Mouse (Mus musculus): Measurements from ENCODE around the gene Cbx8. TPM values are rescaled to one million over a fixed set of nuclear protein-coding genes. Genes with fewer than 3 reads are reported as not detected.

The Cbx8 gene
- 10.1 and 12.7 TPM in 2 replicates for polyA plus RNA-seq (2015; fragmentation: Nextera tagmentation; extraction: Ambion mirVana)

DNA sequence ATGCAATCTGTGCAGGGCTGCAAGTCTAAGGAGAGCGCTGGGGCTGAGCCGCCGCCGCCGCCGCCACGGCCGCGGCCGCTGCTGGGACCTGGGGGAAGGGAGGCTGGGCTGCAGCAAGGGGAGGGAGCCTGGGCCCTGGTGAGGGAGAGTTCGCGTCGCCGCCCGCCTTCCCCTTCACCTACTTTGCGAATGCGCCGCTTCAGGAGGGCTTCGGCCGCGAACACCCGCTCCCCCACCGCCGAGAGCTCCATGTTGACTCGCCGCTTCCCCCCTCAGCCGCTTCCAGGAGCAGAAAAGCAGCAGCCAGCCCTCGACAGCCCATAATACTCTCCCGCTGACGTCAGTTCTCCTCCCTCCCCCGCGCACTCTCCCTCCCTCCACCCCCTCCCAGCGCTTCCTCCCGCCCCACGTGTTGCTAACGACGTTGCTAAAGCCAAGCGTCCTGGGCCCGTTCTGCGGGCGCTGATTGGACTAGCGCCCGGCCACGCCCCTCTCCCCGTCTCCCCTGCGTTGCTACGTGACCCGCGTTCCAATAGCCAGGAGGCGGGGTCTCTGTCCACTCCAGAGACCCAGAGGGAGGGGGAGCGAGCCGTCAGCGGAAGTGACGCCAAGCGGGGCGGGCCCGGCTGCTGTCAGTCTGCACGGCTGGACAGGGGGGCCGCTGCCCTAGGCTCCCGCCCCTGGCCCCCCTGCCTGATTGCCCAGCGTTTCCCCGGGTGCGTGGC lies at the start of gene Cbx8:
Gene Cbx8, minus strand, starts transcription at position 370 of the 725 bp plus-strand sequence.

DNA sequence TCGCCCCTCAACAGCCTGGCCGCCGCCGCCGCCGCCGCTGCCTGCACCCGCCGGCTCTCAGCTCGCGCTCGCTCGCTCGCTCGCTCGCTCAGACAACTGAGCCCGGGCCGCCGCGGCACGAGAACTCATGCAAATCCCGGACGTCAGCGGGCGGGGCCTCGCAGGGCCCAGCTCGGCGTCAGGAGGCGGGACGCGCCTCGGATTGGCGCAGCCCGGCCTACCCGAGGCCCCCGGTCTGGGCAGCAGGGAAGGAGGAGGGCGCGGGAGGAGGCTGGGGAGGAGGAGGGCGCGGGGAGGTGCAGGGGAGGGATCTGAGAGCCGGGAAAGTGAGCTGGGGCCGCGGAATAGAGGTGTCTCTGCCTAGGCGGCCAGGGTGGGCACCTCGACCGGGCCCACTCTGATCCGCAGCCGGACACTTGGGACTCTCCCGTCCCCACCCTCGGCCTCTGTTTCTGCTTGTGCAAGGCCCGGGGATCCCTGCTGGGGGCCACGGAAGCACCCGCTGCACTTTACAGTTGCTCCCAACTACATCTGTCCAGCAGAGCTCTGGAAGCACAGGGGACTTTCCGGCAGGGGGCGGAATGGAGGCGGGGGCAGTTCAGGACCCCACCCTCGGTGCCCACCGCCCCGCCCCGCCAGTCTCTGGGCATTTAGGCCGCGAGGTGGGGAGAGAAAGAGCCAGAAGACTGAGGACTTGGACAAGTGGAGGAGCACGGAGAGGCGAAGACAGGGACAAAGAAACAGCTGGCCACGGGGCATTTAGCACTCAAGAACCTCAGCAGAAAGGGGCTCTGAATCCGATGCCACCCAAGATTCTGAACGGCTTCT lies 45.6 kb upstream of the Cbx8 start, which contains the start of gene Cbx4:
Gene Cbx4, minus strand, starts transcription at position 78 of the 828 bp plus-strand sequence.

DNA sequence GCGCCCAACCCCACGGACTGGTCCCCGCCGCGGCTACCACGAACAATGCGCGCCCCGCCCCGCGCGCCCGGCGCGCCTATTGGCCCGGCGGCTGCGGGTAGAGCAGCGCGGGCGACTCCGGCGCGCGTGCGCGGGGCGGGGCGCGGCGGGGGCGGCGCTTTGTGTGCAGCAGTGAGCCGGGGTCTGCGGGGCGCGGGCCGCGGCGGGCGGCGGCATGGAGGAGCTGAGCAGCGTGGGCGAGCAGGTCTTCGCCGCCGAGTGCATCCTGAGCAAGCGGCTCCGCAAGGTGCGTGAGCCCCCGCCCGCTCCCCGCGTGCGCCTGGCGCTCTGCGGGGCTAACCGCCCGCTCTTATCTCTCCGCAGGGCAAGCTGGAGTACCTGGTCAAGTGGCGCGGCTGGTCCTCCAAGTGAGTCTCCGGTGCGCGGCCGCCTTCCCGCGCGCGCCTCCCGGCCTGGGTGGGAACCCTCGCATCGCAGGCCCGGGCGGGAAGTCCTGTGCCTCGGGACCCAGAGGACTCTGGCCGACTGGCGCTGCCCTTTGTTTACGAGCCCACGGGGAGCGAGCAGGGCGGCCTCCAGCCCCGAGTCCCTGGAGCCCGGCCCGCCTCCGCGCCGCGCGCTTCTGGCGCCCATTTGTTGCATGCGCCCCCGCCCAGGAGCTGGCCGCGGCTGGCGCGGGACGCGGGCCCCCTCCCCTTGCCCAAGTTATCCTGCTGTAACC lies 17.7 kb downstream of the Cbx8 start, which contains the start of gene Cbx2:
Gene Cbx2, plus strand, starts transcription at position 68 of the 721 bp plus-strand sequence.

DNA sequence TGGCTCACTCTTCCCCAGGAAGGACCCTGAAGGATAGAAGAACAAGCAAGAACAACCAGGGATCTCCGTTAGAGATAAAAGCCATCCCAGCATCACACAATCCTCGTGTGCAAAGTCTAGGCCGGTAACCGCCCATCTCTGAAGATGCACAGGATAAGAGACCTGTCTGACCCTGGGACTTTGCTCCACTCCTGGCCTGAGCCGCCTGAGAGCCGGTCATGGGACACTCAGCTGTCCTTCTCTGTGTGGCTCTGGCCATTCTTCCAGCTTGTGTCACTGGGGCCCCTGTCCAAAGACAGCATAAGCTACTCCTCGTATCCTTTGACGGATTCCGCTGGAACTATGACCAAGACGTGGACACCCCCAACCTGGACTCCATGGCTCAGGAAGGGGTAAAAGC lies 52.8 kb downstream of the Cbx8 start, which contains the start of gene Enpp7:
Gene Enpp7, plus strand, starts transcription at position 190 of the 400 bp plus-strand sequence.

Other genes with a start within 250 kb of the Cbx8 start
- gene Rbfox3, start 129.4 kb downstream of the Cbx8 start, polyA plus RNA-seq (2015; fragmentation: Nextera tagmentation; extraction: Ambion mirVana) = 1.6 and 2.6 TPM in 2 replicates
- gene Enpp7, start 52.8 kb downstream of the Cbx8 start, polyA plus RNA-seq (2015; fragmentation: Nextera tagmentation; extraction: Ambion mirVana) = not detected in 2 replicates
- 6.5 and 6.6 TPM in 2 replicates for gene Cbx2, start 18.0 kb downstream of the Cbx8 start, polyA plus RNA-seq (2015; fragmentation: Nextera tagmentation; extraction: Ambion mirVana)
- gene Cbx4, start 45.3 kb upstream of the Cbx8 start, polyA plus RNA-seq (2015; fragmentation: Nextera tagmentation; extraction: Ambion mirVana) = 17.7 and 34.4 TPM in 2 replicates
- 5.0 and 8.2 TPM in 2 replicates for gene Tbc1d16, start 187.5 kb upstream of the Cbx8 start, polyA plus RNA-seq (2015; fragmentation: Nextera tagmentation; extraction: Ambion mirVana)
- gene Ccdc40, start 187.6 kb upstream of the Cbx8 start, polyA plus RNA-seq (2015; fragmentation: Nextera tagmentation; extraction: Ambion mirVana) = 4.2 and 7.8 TPM in 2 replicates
- 62.2 and 83.3 TPM in 2 replicates for gene Gaa, start 226.9 kb upstream of the Cbx8 start, polyA plus RNA-seq (2015; fragmentation: Nextera tagmentation; extraction: Ambion mirVana)

All from adrenal gland, postnatal 0 days (tissue).